Mouse (Mus musculus): ENCODE measurements around the gene Fggy. TPM values are rescaled to one million over a fixed set of nuclear protein-coding genes. Genes with fewer than 3 reads are reported as not detected.

Fggy gene
- polyA plus RNA-seq, 1 experiment: 2.7 TPM

DNA sequence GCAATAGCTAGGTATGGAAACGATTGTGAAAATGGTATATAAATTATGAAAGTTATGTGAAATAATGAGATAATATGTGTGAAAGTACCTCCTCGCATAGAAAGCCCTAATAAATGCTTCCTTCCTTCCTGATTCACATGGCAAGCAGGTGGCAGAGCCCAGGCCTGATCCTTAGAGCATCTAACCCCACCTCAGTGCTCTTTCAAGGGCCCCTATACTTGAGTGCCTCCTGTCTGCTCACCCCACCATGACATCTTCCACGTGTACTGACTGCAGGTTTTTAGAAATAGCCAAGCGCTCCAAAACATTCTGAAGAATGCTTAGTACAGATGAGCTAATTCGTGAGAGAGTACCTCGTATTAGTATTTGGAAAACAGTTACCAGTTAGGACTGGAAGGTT lies 311.0 kb downstream of the Fggy start:
- H3K36me3 ChIP-seq (ENCODE audit: control insufficient read depth, insufficient read depth, low read length): no peaks in the 10 kb centered on the region
- 65% methylated on average over 6 of the region's 6 CpGs for WGBS

GRCm38 (mm10) chr4:95871216-95871881 lies 314.0 kb downstream of the Fggy start:
- no peaks in the 10 kb centered on the region for H3K27me3 ChIP-seq (ENCODE audit: control insufficient read depth, insufficient read depth, low read length)
- no peaks in the 10 kb centered on the region for H3K4me1 ChIP-seq (ENCODE audit: control insufficient read depth, insufficient read depth, insufficient read length)
- TF ChIP-seq CTCF (IDR thresholded peaks at IDR 0.05; ENCODE audit: extremely low read depth, insufficient read depth, insufficient read length, insufficient replicate concordance) (no peak), POLR2A (IDR thresholded peaks at IDR 0.05; ENCODE audit: low read depth, low read length) (no peak)
- WGBS: 32% methylated on average over 6 of the region's 6 CpGs
- peak; percentile 7 to 24 for DNase-seq (ENCODE audit: low read depth in 1 of 2, low spot score in 2 of 2)
- no peak overlapping the region for H3K27ac ChIP-seq (ENCODE audit: insufficient read depth, low read length)
- H3K4me3 ChIP-seq (ENCODE audit: extremely low read depth, insufficient read depth, insufficient read length): no peak overlapping the region
- H3K36me3 ChIP-seq (ENCODE audit: control insufficient read depth, insufficient read depth, low read length): no peaks in the 10 kb centered on the region

More for the DNA sequence above, 311.0 kb downstream of the Fggy start:
- DNase-seq (ENCODE audit: low read depth in 1 of 2, low spot score in 2 of 2): no peak
- Histone ChIP-seq H3K4me3 (ENCODE audit: extremely low read depth, insufficient read depth, insufficient read length) (no peak overlapping the region), H3K4me1 (ENCODE audit: control insufficient read depth, insufficient read depth, insufficient read length) (no peaks in the 10 kb centered on the region), H3K27me3 (ENCODE audit: control insufficient read depth, insufficient read depth, low read length) (no peaks in the 10 kb centered on the region), H3K27ac (ENCODE audit: insufficient read depth, low read length) (no peak overlapping the region)
- TF ChIP-seq POLR2A (IDR thresholded peaks at IDR 0.05; ENCODE audit: low read depth, low read length) (no peak), CTCF (IDR thresholded peaks at IDR 0.05; ENCODE audit: extremely low read depth, insufficient read depth, insufficient read length, insufficient replicate concordance) (no peak)

- Histone ChIP-seq H3K4me1 (ENCODE audit: control insufficient read depth, insufficient read depth, insufficient read length) (no peaks in the 10 kb centered on the region), H3K4me3 (ENCODE audit: extremely low read depth, insufficient read depth, insufficient read length) (no peak overlapping the region), H3K36me3 (ENCODE audit: control insufficient read depth, insufficient read depth, low read length) (no peaks in the 10 kb centered on the region), H3K27me3 (ENCODE audit: control insufficient read depth, insufficient read depth, low read length) (no peaks in the 10 kb centered on the region), H3K27ac (ENCODE audit: insufficient read depth, low read length) (no peak overlapping the region)
- 86% methylated on average over 4 of the region's 4 CpGs for WGBS
- DNase-seq (ENCODE audit: low read depth in 1 of 2, low spot score in 2 of 2): no peak
- TF ChIP-seq POLR2A (IDR thresholded peaks at IDR 0.05; ENCODE audit: low read depth, low read length) (no peak), CTCF (IDR thresholded peaks at IDR 0.05; ENCODE audit: extremely low read depth, insufficient read depth, insufficient read length, insufficient replicate concordance) (no peak)
Measured at GRCm38 (mm10) chr4:95875896-95876295, 318.6 kb downstream of the Fggy start.

- H3K4me1 ChIP-seq (ENCODE audit: control insufficient read depth, insufficient read depth, insufficient read length): no peaks in the 10 kb centered on the region
- no peak overlapping the region for H3K27ac ChIP-seq (ENCODE audit: insufficient read depth, low read length)
- H3K36me3 ChIP-seq (ENCODE audit: control insufficient read depth, insufficient read depth, low read length): no peaks in the 10 kb centered on the region
- DNase-seq (ENCODE audit: low read depth in 1 of 2, low spot score in 2 of 2): no peak
- H3K27me3 ChIP-seq (ENCODE audit: control insufficient read depth, insufficient read depth, low read length): no peaks in the 10 kb centered on the region
- WGBS: 89% methylated on average over 4 of the region's 4 CpGs
- H3K4me3 ChIP-seq (ENCODE audit: extremely low read depth, insufficient read depth, insufficient read length): no peak overlapping the region
- TF ChIP-seq CTCF (IDR thresholded peaks at IDR 0.05; ENCODE audit: extremely low read depth, insufficient read depth, insufficient read length, insufficient replicate concordance): no peak
Measured at GRCm38 (mm10) chr4:95877436-95877835, 320.1 kb downstream of the Fggy start.

DNA sequence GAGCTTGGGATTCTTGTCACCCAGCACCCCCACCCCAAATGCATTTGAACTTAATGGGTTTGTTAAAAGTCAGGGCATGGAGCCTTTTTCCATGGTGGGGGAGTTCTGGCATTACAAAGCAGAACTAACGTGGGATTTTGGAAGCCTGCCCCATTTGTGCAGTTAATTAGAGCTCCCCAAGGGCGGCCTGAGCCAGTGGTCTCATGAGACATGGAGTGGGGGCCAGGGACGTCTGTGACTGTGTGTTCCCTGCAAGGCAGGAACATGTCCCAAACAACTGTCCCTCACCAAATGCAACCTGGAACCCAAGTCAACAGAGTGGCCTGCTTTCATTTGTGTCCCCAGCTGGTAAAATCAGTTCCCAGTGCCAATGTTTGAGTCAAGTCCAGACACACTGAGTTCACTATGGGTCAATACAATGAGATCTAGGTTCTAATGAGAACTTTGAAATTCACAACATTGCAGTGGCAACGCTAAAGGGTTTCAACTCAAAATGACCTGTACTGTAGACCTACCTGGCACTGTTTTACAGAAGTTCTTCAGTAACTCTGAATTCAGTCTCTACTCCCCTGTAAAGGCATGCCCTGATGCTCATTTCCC lies 324.5 kb downstream of the Fggy start:
- no peaks in the 10 kb centered on the region for H3K36me3 ChIP-seq (ENCODE audit: control insufficient read depth, insufficient read depth, low read length)
- no peak for TF ChIP-seq POLR2A (IDR thresholded peaks at IDR 0.05; ENCODE audit: low read depth, low read length)
- TF ChIP-seq CTCF (IDR thresholded peaks at IDR 0.05; ENCODE audit: extremely low read depth, insufficient read depth, insufficient read length, insufficient replicate concordance): no peak
- no peak overlapping the region for H3K27ac ChIP-seq (ENCODE audit: insufficient read depth, low read length)
- no peaks in the 10 kb centered on the region for H3K4me1 ChIP-seq (ENCODE audit: control insufficient read depth, insufficient read depth, insufficient read length)
- H3K27me3 ChIP-seq (ENCODE audit: control insufficient read depth, insufficient read depth, low read length): no peaks in the 10 kb centered on the region
- no peak overlapping the region for H3K4me3 ChIP-seq (ENCODE audit: extremely low read depth, insufficient read depth, insufficient read length)
- 81% methylated on average over 4 of the region's 4 CpGs for WGBS
- DNase-seq (ENCODE audit: low read depth in 1 of 2, low spot score in 2 of 2): no peak

GRCm38 (mm10) chr4:95884184-95885145 lies 327.2 kb downstream of the Fggy start:
- H3K4me1 ChIP-seq (ENCODE audit: control insufficient read depth, insufficient read depth, insufficient read length): no peaks in the 10 kb centered on the region
- H3K4me3 ChIP-seq (ENCODE audit: extremely low read depth, insufficient read depth, insufficient read length): no peak overlapping the region
- DNase-seq (ENCODE audit: low read depth in 1 of 2, low spot score in 2 of 2): no peak
- WGBS: 36% methylated on average over 4 of the region's 4 CpGs
- H3K36me3 ChIP-seq (ENCODE audit: control insufficient read depth, insufficient read depth, low read length): no peaks in the 10 kb centered on the region
- no peak overlapping the region for H3K27ac ChIP-seq (ENCODE audit: insufficient read depth, low read length)
- TF ChIP-seq POLR2A (IDR thresholded peaks at IDR 0.05; ENCODE audit: low read depth, low read length) (no peak), CTCF (IDR thresholded peaks at IDR 0.05; ENCODE audit: extremely low read depth, insufficient read depth, insufficient read length, insufficient replicate concordance) (no peak)
- H3K27me3 ChIP-seq (ENCODE audit: control insufficient read depth, insufficient read depth, low read length): no peaks in the 10 kb centered on the region
